Mouse (Mus musculus): ENCODE data around the gene Tnrc18.

DNA sequence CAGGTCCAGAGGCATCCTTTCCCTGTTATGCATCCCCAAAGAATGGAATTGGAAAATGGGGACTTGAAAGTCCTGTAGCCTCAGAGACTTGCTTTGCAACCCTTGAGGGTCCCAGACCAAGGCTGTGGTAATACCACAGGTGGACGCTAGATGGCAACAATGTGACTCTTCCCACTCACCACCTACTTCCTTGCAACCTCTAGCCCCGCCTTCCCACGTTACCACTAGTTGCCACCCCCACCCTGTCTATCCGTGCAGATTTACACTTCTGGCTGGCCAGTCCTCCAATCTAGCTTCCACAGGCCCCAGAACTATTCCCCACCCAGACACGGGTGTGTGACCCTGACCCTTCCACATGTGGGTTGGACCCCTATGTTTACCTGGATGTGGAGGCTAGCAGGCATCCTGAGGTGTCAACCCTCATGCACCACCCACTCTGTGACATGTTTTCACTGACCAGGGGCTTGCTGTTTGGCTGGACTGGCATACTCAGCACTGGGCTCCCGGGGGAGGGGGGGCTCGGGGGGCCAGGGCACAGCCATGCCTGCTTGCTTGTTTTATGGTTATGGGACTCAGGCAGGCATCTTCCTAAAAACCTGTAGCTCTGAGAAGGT, 93.8 kb downstream of the Tnrc18 start:
- TF ChIP-seq CTCF (IDR thresholded peaks at IDR 0.05; ENCODE audit: low read depth, low read length) (peak; percentile 88), POLR2A (IDR thresholded peaks at IDR 0.05; ENCODE audit: insufficient read depth, low read length) (no peak)
